Mouse (Mus musculus): ENCODE results near the gene Serinc1. TPM values are rescaled to one million over a fixed set of nuclear protein-coding genes. Genes with fewer than 3 reads are reported as not detected.
A peak's percentile ranks its signal among the peaks of the same experiment; 100 is the strongest.

Serinc1 gene
- total and polyA plus RNA-seq, 2 experiments = 53.1 to 215 TPM

GRCm38 (mm10) chr10:57531076-57531475, 1.3 kb downstream of the Serinc1 start:
- Histone ChIP-seq H3K27ac (replicated peaks; ENCODE audit: insufficient read depth, low read depth, low read length) (no peak overlapping the region), H3K36me3 (ENCODE audit: control insufficient read depth, insufficient read depth, low read length) (peaks cover 11% of the 10 kb centered on the region), H3K4me3 (ENCODE audit: insufficient read depth, low read depth, low read length) (peak overlapping the region; percentile 75; the same call in 1 of the 2 replicates), H3K27me3 (ENCODE audit: control insufficient read depth, insufficient read depth, low read length) (no peaks in the 10 kb centered on the region), H3K9ac (ENCODE audit: low read depth, low read length) (no peak overlapping the region), H3K4me1 (ENCODE audit: control insufficient read depth, insufficient read depth, low read length) (peaks cover 6% of the 10 kb centered on the region), H3K79me2 (ENCODE audit: control insufficient read depth, insufficient read depth, low read length) (peaks cover 5% of the 10 kb centered on the region; the same call in 1 of the 2 replicates)
- DNase-seq (ENCODE audit: extremely low read depth, low read depth, low spot score) = no peak
- TF ChIP-seq CTCF (IDR thresholded peaks at IDR 0.05; ENCODE audit: low read depth, low read length) (no peak), POLR2A (IDR thresholded peaks at IDR 0.05; ENCODE audit: extremely low read depth, insufficient read depth, low read length) (no peak)
- WGBS = 13% methylated on average over 2 of the region's 2 CpGs

- H3K79me2 ChIP-seq (ENCODE audit: control insufficient read depth, insufficient read depth, low read length) = peaks cover 7% of the 10 kb centered on the region; the same call in 1 of the 2 replicates
- H3K4me3 ChIP-seq (ENCODE audit: insufficient read depth, low read depth, low read length) = no peak overlapping the region
- H3K27me3 ChIP-seq (ENCODE audit: control insufficient read depth, insufficient read depth, low read length) = no peaks in the 10 kb centered on the region
- H3K4me1 ChIP-seq (ENCODE audit: control insufficient read depth, insufficient read depth, low read length) = peaks cover 6% of the 10 kb centered on the region
- H3K9ac ChIP-seq (ENCODE audit: low read depth, low read length) = no peak overlapping the region
- peaks cover 34% of the 10 kb centered on the region for H3K36me3 ChIP-seq (ENCODE audit: control insufficient read depth, insufficient read depth, low read length)
- WGBS = 99% methylated on average over 5 of the region's 5 CpGs
- DNase-seq (ENCODE audit: extremely low read depth, low read depth, low spot score) = no peak
- no peak overlapping the region for H3K27ac ChIP-seq (replicated peaks; ENCODE audit: insufficient read depth, low read depth, low read length)
- no peak for TF ChIP-seq CTCF (IDR thresholded peaks at IDR 0.05; ENCODE audit: low read depth, low read length)
- no peak for TF ChIP-seq POLR2A (IDR thresholded peaks at IDR 0.05; ENCODE audit: extremely low read depth, insufficient read depth, low read length)
Observed at GRCm38 (mm10) chr10:57526469-57526868, 5.9 kb downstream of the Serinc1 start.

DNA sequence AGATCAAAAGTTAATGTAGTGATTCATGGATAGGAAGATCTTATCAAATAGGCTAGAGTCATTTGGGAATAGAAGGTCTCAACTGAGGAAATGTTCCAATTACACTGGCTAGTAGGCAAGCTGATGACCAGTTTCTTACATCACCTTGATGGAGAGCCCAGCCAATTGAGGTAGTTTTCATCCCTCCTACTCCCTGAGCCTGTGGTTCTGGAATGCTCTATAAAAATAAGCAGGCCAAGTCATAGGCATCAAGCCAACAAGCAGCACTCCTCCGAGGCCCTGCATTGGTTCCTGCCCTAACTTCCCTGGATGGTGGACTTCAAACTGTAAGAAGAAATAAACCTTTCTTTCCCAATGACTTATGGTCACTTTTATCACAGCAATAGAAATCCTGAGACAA, 17.1 kb downstream of the Serinc1 start:
- no peaks in the 10 kb centered on the region for H3K27me3 ChIP-seq (ENCODE audit: control insufficient read depth, insufficient read depth, low read length)
- no peak for DNase-seq (ENCODE audit: extremely low read depth, low read depth, low spot score)
- H3K4me1 ChIP-seq (ENCODE audit: control insufficient read depth, insufficient read depth, low read length) = no peaks in the 10 kb centered on the region
- no peak overlapping the region for H3K4me3 ChIP-seq (ENCODE audit: insufficient read depth, low read depth, low read length)
- H3K9ac ChIP-seq (ENCODE audit: low read depth, low read length) = no peak overlapping the region
- TF ChIP-seq POLR2A (IDR thresholded peaks at IDR 0.05; ENCODE audit: extremely low read depth, insufficient read depth, low read length) (no peak), CTCF (IDR thresholded peaks at IDR 0.05; ENCODE audit: low read depth, low read length) (no peak)
- no peaks in the 10 kb centered on the region for H3K79me2 ChIP-seq (ENCODE audit: control insufficient read depth, insufficient read depth, low read length)
- no peak overlapping the region for H3K27ac ChIP-seq (replicated peaks; ENCODE audit: insufficient read depth, low read depth, low read length)
- WGBS = 41% methylated on average over 1 of the region's 1 CpGs
- H3K36me3 ChIP-seq (ENCODE audit: control insufficient read depth, insufficient read depth, low read length) = peaks cover 60% of the 10 kb centered on the region

DNA sequence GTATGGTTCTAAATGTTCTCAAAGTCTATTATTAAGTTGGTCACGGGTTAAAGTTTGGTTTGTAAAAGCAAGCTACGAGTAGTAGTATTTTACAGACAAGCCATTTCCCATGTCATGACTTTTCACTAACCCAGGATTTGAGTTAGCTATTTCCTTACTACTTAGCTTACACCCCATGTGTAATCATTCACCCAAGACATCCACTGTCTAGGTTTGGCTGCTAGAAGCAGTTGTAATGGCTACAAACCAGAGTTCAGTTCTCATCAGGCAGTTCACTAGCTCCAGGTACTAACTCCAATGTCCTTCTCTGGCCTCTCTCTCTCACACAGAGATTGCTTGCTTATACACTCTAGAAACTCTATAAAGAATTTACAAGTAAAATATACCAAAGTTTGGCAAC, 17.7 kb downstream of the Serinc1 start:
- H3K4me1 ChIP-seq (ENCODE audit: control insufficient read depth, insufficient read depth, low read length) = no peaks in the 10 kb centered on the region
- H3K4me3 ChIP-seq (ENCODE audit: insufficient read depth, low read depth, low read length) = no peak overlapping the region
- no peak for TF ChIP-seq CTCF (IDR thresholded peaks at IDR 0.05; ENCODE audit: low read depth, low read length)
- TF ChIP-seq POLR2A (IDR thresholded peaks at IDR 0.05; ENCODE audit: extremely low read depth, insufficient read depth, low read length) = no peak
- no peak overlapping the region for H3K27ac ChIP-seq (replicated peaks; ENCODE audit: insufficient read depth, low read depth, low read length)
- WGBS = 94% methylated on average over 2 of the region's 2 CpGs
- peaks cover 57% of the 10 kb centered on the region for H3K36me3 ChIP-seq (ENCODE audit: control insufficient read depth, insufficient read depth, low read length)
- no peak for DNase-seq (ENCODE audit: extremely low read depth, low read depth, low spot score)
- no peaks in the 10 kb centered on the region for H3K27me3 ChIP-seq (ENCODE audit: control insufficient read depth, insufficient read depth, low read length)
- H3K9ac ChIP-seq (ENCODE audit: low read depth, low read length) = no peak overlapping the region
- no peaks in the 10 kb centered on the region for H3K79me2 ChIP-seq (ENCODE audit: control insufficient read depth, insufficient read depth, low read length)

DNA sequence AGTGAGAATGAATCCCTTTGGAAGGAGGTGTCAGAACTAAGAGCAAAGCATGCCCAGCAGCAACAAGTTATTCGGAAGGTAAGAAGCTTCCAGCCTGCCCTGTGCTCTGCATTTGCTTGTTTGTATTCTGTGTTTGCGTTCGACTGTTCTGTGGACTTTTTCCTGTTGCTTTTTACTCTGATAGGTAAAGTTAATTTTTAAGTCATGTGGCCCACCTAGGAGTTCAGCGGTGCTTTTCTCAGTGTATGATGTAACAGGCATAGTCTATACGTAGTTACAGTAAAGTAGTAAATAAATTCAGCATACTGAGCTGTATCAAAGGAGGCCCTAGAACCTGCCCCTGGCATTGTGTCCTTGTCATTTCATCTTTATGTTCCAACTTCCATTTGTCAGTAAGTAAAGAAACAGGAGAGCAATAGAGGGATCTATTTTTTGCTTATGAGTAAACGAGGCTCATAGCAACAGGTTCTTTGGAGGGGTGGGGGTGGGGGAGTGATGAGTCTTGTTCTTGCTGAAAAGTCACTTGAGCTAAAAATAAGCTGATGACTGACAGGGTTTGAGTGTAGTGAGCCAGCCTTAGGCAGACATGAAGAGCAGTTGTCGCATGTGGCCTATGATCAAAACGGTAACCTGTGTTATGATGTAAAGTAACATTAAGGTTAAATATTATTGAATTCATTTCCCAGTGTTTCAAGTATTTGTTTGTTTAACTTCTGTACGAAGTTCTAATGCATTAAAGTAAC, 32.7 kb downstream of the Serinc1 start:
- DNase-seq (ENCODE audit: extremely low read depth, low read depth, low spot score) = peak; percentile 92
- WGBS = 23% methylated on average over 9 of the region's 9 CpGs
- no peaks in the 10 kb centered on the region for H3K27me3 ChIP-seq (ENCODE audit: control insufficient read depth, insufficient read depth, low read length)
- H3K4me3 ChIP-seq (ENCODE audit: insufficient read depth, low read depth, low read length) = no peak overlapping the region
- peaks cover 17% of the 10 kb centered on the region; the same call in 1 of the 2 replicates for H3K79me2 ChIP-seq (ENCODE audit: control insufficient read depth, insufficient read depth, low read length)
- H3K27ac ChIP-seq (replicated peaks; ENCODE audit: insufficient read depth, low read depth, low read length) = peak overlapping the region; percentile 98
- H3K4me1 ChIP-seq (ENCODE audit: control insufficient read depth, insufficient read depth, low read length) = peaks cover 20% of the 10 kb centered on the region
- TF ChIP-seq POLR2A (IDR thresholded peaks at IDR 0.05; ENCODE audit: extremely low read depth, insufficient read depth, low read length) (no peak), CTCF (IDR thresholded peaks at IDR 0.05; ENCODE audit: low read depth, low read length) (no peak)
- no peak overlapping the region for H3K9ac ChIP-seq (ENCODE audit: low read depth, low read length)
- H3K36me3 ChIP-seq (ENCODE audit: control insufficient read depth, insufficient read depth, low read length) = peaks cover 17% of the 10 kb centered on the region

DNA sequence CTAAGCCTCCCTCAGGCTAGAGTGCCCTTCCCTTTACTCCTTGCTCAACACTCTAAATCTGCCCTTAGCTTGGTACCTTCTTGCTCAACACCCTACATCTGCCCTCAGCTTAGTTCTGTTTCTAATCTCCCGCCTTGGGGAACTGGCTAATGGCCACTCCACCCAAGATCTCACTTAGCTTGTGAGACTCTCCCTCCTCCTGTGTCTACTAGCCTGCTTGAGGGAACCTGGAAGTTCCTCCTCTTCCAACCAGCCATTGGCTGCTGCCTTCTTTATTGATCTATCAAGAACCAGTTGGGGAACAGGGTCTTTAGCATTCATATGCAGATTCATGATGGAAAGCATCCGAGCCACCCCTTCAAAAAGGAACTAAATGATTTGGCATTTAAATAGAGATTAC, 40.3 kb downstream of the Serinc1 start:
- peak; percentile 61 for DNase-seq (ENCODE audit: extremely low read depth, low read depth, low spot score)
- Histone ChIP-seq H3K4me3 (ENCODE audit: insufficient read depth, low read depth, low read length) (no peak overlapping the region), H3K36me3 (ENCODE audit: control insufficient read depth, insufficient read depth, low read length) (peaks cover 7% of the 10 kb centered on the region; the same call in 1 of the 2 replicates), H3K79me2 (ENCODE audit: control insufficient read depth, insufficient read depth, low read length) (peaks cover 28% of the 10 kb centered on the region; the same call in 1 of the 2 replicates), H3K4me1 (ENCODE audit: control insufficient read depth, insufficient read depth, low read length) (peaks cover 33% of the 10 kb centered on the region), H3K9ac (ENCODE audit: low read depth, low read length) (no peak overlapping the region), H3K27me3 (ENCODE audit: control insufficient read depth, insufficient read depth, low read length) (no peaks in the 10 kb centered on the region), H3K27ac (replicated peaks; ENCODE audit: insufficient read depth, low read depth, low read length) (peak overlapping the region; percentile 34; the same call in 1 of the 2 replicates)
- TF ChIP-seq CTCF (IDR thresholded peaks at IDR 0.05; ENCODE audit: low read depth, low read length) (no peak), POLR2A (IDR thresholded peaks at IDR 0.05; ENCODE audit: extremely low read depth, insufficient read depth, low read length) (no peak)
- 60% methylated on average over 2 of the region's 2 CpGs for WGBS

Data from liver, adult 2 months (tissue).